Comparison of ENCODE assay signal across 8 mouse cellular contexts in genomic region chr2:155050108-155050503, GRCm38 (mm10). TPM values are rescaled to one million over a fixed set of nuclear protein-coding genes. Genes with fewer than 3 reads are reported as not detected.
DNase-seq lines count a peak whose midpoint lies in the region; ATAC-seq and TF ChIP-seq lines count a peak whose summit lies in the region.

No protein-coding gene starts in this region.

- TF ChIP-seq EP300 in liver, postnatal 0 days (IDR thresholded peaks at IDR 0.05; ENCODE audit: low read depth), result no peak

- DNase-seq in kidney, adult 11 months, result peak; percentile 28
- no peak for DNase-seq in kidney, postnatal 36 days
- peak; percentile 25 for DNase-seq in embryo, embryonic 11 days
- no peak for DNase-seq in liver, postnatal 0 days
- DNase-seq in adrenal gland, adult 18-20 months (ENCODE audit: low spot score in 2 of 2), result no peak
- no peak for DNase-seq in right cerebral cortex, postnatal 4 days

- no peak for ATAC-seq in heart, embryonic 16.5 days (replicated peaks; ENCODE audit: extremely low read depth, insufficient read depth, low FRiP score)
- no peak for ATAC-seq in liver, postnatal 0 days
- ATAC-seq in stomach, embryonic 15.5 days (ENCODE audit: insufficient read depth, low FRiP score, low read depth), result no peak

- no peaks in the 10 kb centered on the region for H3K9me3 ChIP-seq in heart, embryonic 16.5 days (replicated peaks; ENCODE audit: control insufficient read depth, low read length)
- H3K9me3 ChIP-seq in liver, postnatal 0 days (ENCODE audit: low read length), result no peaks in the 10 kb centered on the region
- H3K9me3 ChIP-seq in stomach, embryonic 15.5 days, result no peaks in the 10 kb centered on the region

- no peaks in the 10 kb centered on the region for H3K27me3 ChIP-seq in heart, embryonic 16.5 days (ENCODE audit: control insufficient read depth, insufficient read depth, low read length)
- no peaks in the 10 kb centered on the region for H3K27me3 ChIP-seq in liver, postnatal 0 days (ENCODE audit: insufficient read depth, low read length)
- no peaks in the 10 kb centered on the region for H3K27me3 ChIP-seq in stomach, embryonic 15.5 days (replicated peaks)

- peak overlapping the region; percentile 85 for H3K9ac ChIP-seq in heart, embryonic 16.5 days (ENCODE audit: low read length)
- H3K9ac ChIP-seq in liver, postnatal 0 days (replicated peaks), result peak overlapping the region; percentile 70
- H3K9ac ChIP-seq in stomach, embryonic 15.5 days, result no peak overlapping the region

- peak overlapping the region; percentile 63 for H3K4me3 ChIP-seq in heart, embryonic 16.5 days (ENCODE audit: low read length)
- peak overlapping the region; percentile 51 for H3K4me3 ChIP-seq in liver, postnatal 0 days (ENCODE audit: low read depth, low read length)
- peak overlapping the region; percentile 47 for H3K4me3 ChIP-seq in stomach, embryonic 15.5 days (replicated peaks)

- TF ChIP-seq CTCF in liver, postnatal 0 days (IDR thresholded peaks at IDR 0.05; ENCODE audit: low read depth), result no peak

- 22% methylated on average over 5 of the region's 5 CpGs for WGBS in heart, embryonic 16.5 days
- 29% methylated on average over 5 of the region's 5 CpGs for WGBS in liver, postnatal 0 days (ENCODE audit: insufficient replicate concordance)
- WGBS in stomach, embryonic 15.5 days, result 16% methylated on average over 5 of the region's 5 CpGs

- peak overlapping the region; percentile 82 for H3K27ac ChIP-seq in heart, embryonic 16.5 days (ENCODE audit: low read length)
- H3K27ac ChIP-seq in liver, postnatal 0 days (ENCODE audit: low read depth), result peak overlapping the region; percentile 95
- peak overlapping the region; percentile 84; the same call in 1 of the 2 replicates for H3K27ac ChIP-seq in stomach, embryonic 15.5 days

- H3K4me1 ChIP-seq in heart, embryonic 16.5 days (ENCODE audit: control insufficient read depth, insufficient read depth, low read length), result peaks cover 11% of the 10 kb centered on the region
- H3K4me1 ChIP-seq in liver, postnatal 0 days (ENCODE audit: insufficient read depth), result peaks cover 19% of the 10 kb centered on the region
- H3K4me1 ChIP-seq in stomach, embryonic 15.5 days, result peaks cover 11% of the 10 kb centered on the region; the same call in 1 of the 2 replicates

- peak overlapping the region; percentile 99 for H3K4me2 ChIP-seq in heart, embryonic 16.5 days (ENCODE audit: low read depth, low read length)
- peak overlapping the region; percentile 94 for H3K4me2 ChIP-seq in liver, postnatal 0 days (ENCODE audit: low read depth, low read length)
- H3K4me2 ChIP-seq in stomach, embryonic 15.5 days, result peak overlapping the region; percentile 74

- H3K36me3 ChIP-seq in heart, embryonic 16.5 days (ENCODE audit: control insufficient read depth, insufficient read depth), result no peaks in the 10 kb centered on the region
- no peaks in the 10 kb centered on the region for H3K36me3 ChIP-seq in liver, postnatal 0 days (replicated peaks; ENCODE audit: insufficient read depth, low read length)
- no peaks in the 10 kb centered on the region for H3K36me3 ChIP-seq in stomach, embryonic 15.5 days

RNA-seq across cellular contexts. Expression of gene Ahcy, which starts 24.2 kb away (rescaled TPM):
- 39.3 and 42.7 TPM in 2 replicates for polyA plus RNA-seq in heart, embryonic 16.5 days (2015; fragmentation: Nextera tagmentation; extraction: Ambion mirVana)
- 224 and 247 TPM in 2 replicates for polyA plus RNA-seq in liver, postnatal 0 days (2015; fragmentation: Nextera tagmentation; extraction: Ambion mirVana)
- polyA plus RNA-seq in stomach, embryonic 15.5 days (2015; fragmentation: Nextera tagmentation; extraction: Ambion mirVana), result 63.5 and 72.9 TPM in 2 replicates
- total RNA-seq in adrenal gland, adult 18-20 months (2021), result 10 to 100 TPM; 30.9 to 36.0 TPM

RNA-seq across cellular contexts. Expression of gene Gm14226, which starts 32.0 kb away (rescaled TPM):
- polyA plus RNA-seq in heart, embryonic 16.5 days (2015; fragmentation: Nextera tagmentation; extraction: Ambion mirVana), result 0.24 and 0.36 TPM in 2 replicates
- 0.78 and 1.0 TPM in 2 replicates for polyA plus RNA-seq in liver, postnatal 0 days (2015; fragmentation: Nextera tagmentation; extraction: Ambion mirVana)
- 2.6 and 3.1 TPM in 2 replicates for polyA plus RNA-seq in stomach, embryonic 15.5 days (2015; fragmentation: Nextera tagmentation; extraction: Ambion mirVana)
- total RNA-seq in adrenal gland, adult 18-20 months (2021), result 1 to 10 TPM; 2.1 to 6.0 TPM

Comparison
In these comparisons a context has a peak if more than half of its experiments do, and no peak if none do; other contexts are left out.
1. DNase-seq: peak in kidney, adult 11 months (single experiment) and embryo, embryonic 11 days (single experiment); none in kidney, postnatal 36 days (0 of 2), liver, postnatal 0 days (single experiment), adrenal gland, adult 18-20 months (0 of 2) and right cerebral cortex, postnatal 4 days (single experiment).
2. Peak in every context shown above with its lines, with median percentiles within 50 percentile points of each other: H3K27ac ChIP-seq, H3K4me2 ChIP-seq and H3K4me3 ChIP-seq.